Mouse (Mus musculus) stomach, postnatal 0 days (tissue): Measurements from ENCODE around the gene Rabep2. TPM values are rescaled to one million over a fixed set of nuclear protein-coding genes. Genes with fewer than 3 reads are reported as not detected.

Experiments
- ATAC-seq: fragments of 200-750 bp; cut with Nextera tagmentation; 2 replicates; pipeline ENCODE4 v1.8.0; 2017; ENCODE audit not compliant: low FRiP score, low TSS enrichment
- DNase-seq: peaks from one replicate; pipeline ENCODE4 v3.0.0-alpha.2; 2016; ENCODE audit warnings: low spot score
- H3K27ac ChIP-seq: fragments of 300-500 bp; sonication (generic); replicated peaks from 2 replicates; pipeline ENCODE4 v1.5.1; 2014; ENCODE audit warnings: mild to moderate bottlenecking, control low read depth
- H3K27me3 ChIP-seq: fragments of 300-500 bp; sonication (generic); 2 replicates; pipeline ENCODE4 v1.6.1; 2014; ENCODE audit warnings: low read length; ENCODE audit not compliant: control insufficient read depth, insufficient read depth
- H3K36me3 ChIP-seq: fragments of 300-500 bp; sonication (generic); 2 replicates; pipeline ENCODE4 v1.6.1; 2014; ENCODE audit warnings: low read length, mixed read lengths; ENCODE audit not compliant: control insufficient read depth, insufficient read depth
- H3K4me1 ChIP-seq: fragments of 300-500 bp; sonication (generic); replicated peaks from 2 replicates; pipeline ENCODE4 v1.6.1; 2014; ENCODE audit warnings: antibody characterized with exemption; ENCODE audit not compliant: control insufficient read depth, insufficient read depth
- H3K4me2 ChIP-seq: fragments of 300-500 bp; sonication (generic); replicated peaks from 2 replicates; pipeline ENCODE4 v1.6.1; 2014; ENCODE audit warnings: low read depth, mild to moderate bottlenecking, control low read depth, moderate library complexity
- H3K4me3 ChIP-seq: fragments of 300-500 bp; sonication (generic); 2 replicates; pipeline ENCODE4 v1.5.1; 2014; ENCODE audit warnings: low read depth, low read length, control low read depth
- H3K9ac ChIP-seq: fragments of 300-500 bp; sonication (generic); 2 replicates; pipeline ENCODE4 v1.6.1; 2014; ENCODE audit warnings: mild to moderate bottlenecking, low read length, control low read depth, mixed read lengths
- H3K9me3 ChIP-seq: fragments of 300-500 bp; sonication (generic); 2 replicates; pipeline ENCODE4 v1.6.1; 2016; ENCODE audit warnings: low read length; ENCODE audit not compliant: control insufficient read depth
- CTCF ChIP-seq: IDR thresholded peaks from 2 replicates; pipeline ENCODE4 v1.5.1; 2016; ENCODE audit warnings: antibody characterized with exemption, low read depth, mild to moderate bottlenecking, moderate library complexity
- EP300 ChIP-seq: optimal IDR thresholded peaks from 2 replicates; pipeline ENCODE3; 2016; ENCODE audit warnings: antibody characterized with exemption
- whole genome bisulfite sequencing: fragments of 180-500 bp; shearing (Covaris S2); extraction: QIAGEN DNeasy Blood & Tissue Kit; methylation state at CpG from one replicate; pipeline ENCODE4 v1.1.7; 2014; 5-methylcytosine and 5-hydroxymethylcytosine counted together
- polyA plus RNA-seq: library from polyadenylated mRNA; unstranded; fragments of >200 nt; fragmentation: Nextera tagmentation; extraction: Ambion mirVana; gene quantifications from 2 replicates; pipeline ENCODE4 v1.2.1, GENCODE M21; 2015

The Rabep2 gene
- polyA plus RNA-seq, 1 experiment from 2014 or later: 19.4 TPM

GRCm38 (mm10) chr7:126461626-126462025, 33.1 kb downstream of the Rabep2 start:
- H3K4me1 ChIP-seq: peaks cover 10% of the 10 kb centered on the region; the same call in 1 of the 2 replicates
- ATAC-seq (no peak), DNase-seq (no peak)
- H3K9ac ChIP-seq: no peak overlapping the region
- WGBS: 66% methylated on average over 3 of the region's 3 CpGs
- H3K4me2 ChIP-seq: no peak overlapping the region
- no peaks in the 10 kb centered on the region for H3K27me3 ChIP-seq
- TF ChIP-seq CTCF: no peak
- TF ChIP-seq EP300: no peak
- no peaks in the 10 kb centered on the region for H3K36me3 ChIP-seq
- no peak overlapping the region for H3K4me3 ChIP-seq
- H3K9me3 ChIP-seq: no peaks in the 10 kb centered on the region
- H3K27ac ChIP-seq: no peak overlapping the region

GRCm38 (mm10) chr7:126463004-126463403, 34.4 kb downstream of the Rabep2 start, which contains the start of gene Atp2a1:
Gene Atp2a1, minus strand, starts transcription at chr7:126463108.
- ATAC-seq: no peak
- Histone ChIP-seq H3K9me3 (no peaks in the 10 kb centered on the region), H3K4me2 (no peak within 1 kb of the TSS), H3K4me1 (peaks cover 10% of the 10 kb centered on the region; the same call in 1 of the 2 replicates), H3K27me3 (no peaks in the 10 kb centered on the region), H3K27ac (no peak within 1 kb of the TSS), H3K9ac (no peak within 1 kb of the TSS), H3K4me3 (no peak within 1 kb of the TSS), H3K36me3 (peaks cover 12% of the 10 kb centered on the region)
- TF ChIP-seq CTCF (no peak), EP300 (no peak)
- WGBS: 50% methylated on average over 5 of the region's 5 CpGs
- no peak for DNase-seq

GRCm38 (mm10) chr7:126463547-126463946, 35.0 kb downstream of the Rabep2 start:
- H3K9me3 ChIP-seq: no peaks in the 10 kb centered on the region
- ATAC-seq (no peak), DNase-seq (no peak)
- H3K27ac ChIP-seq: no peak overlapping the region
- TF ChIP-seq CTCF: no peak
- no peak for TF ChIP-seq EP300
- H3K36me3 ChIP-seq: peaks cover 12% of the 10 kb centered on the region
- H3K9ac ChIP-seq: no peak overlapping the region
- H3K4me3 ChIP-seq: no peak overlapping the region
- 64% methylated on average over 4 of the region's 4 CpGs for WGBS
- no peaks in the 10 kb centered on the region for H3K27me3 ChIP-seq
- H3K4me1 ChIP-seq: peaks cover 10% of the 10 kb centered on the region; the same call in 1 of the 2 replicates
- H3K4me2 ChIP-seq: no peak overlapping the region

GRCm38 (mm10) chr7:126464121-126464520, 35.6 kb downstream of the Rabep2 start:
- Histone ChIP-seq H3K4me3 (no peak overlapping the region), H3K9ac (no peak overlapping the region), H3K4me1 (peaks cover 10% of the 10 kb centered on the region; the same call in 1 of the 2 replicates), H3K27me3 (no peaks in the 10 kb centered on the region), H3K9me3 (no peaks in the 10 kb centered on the region), H3K4me2 (no peak overlapping the region), H3K27ac (no peak overlapping the region), H3K36me3 (peaks cover 14% of the 10 kb centered on the region)
- no peak for TF ChIP-seq CTCF
- no peak for TF ChIP-seq EP300
- WGBS: 55% methylated on average over 4 of the region's 4 CpGs
- ATAC-seq (no peak; the same call in 1 of the 2 replicates), DNase-seq (no peak)

GRCm38 (mm10) chr7:126464836-126465235, 36.3 kb downstream of the Rabep2 start:
- 32% methylated on average over 5 of the region's 5 CpGs for WGBS
- DNase-seq (no peak), ATAC-seq (peak; percentile 14; the same call in 1 of the 2 replicates)
- no peak overlapping the region for H3K4me3 ChIP-seq
- peaks cover 21% of the 10 kb centered on the region for H3K36me3 ChIP-seq
- TF ChIP-seq CTCF: no peak
- no peak for TF ChIP-seq EP300
- H3K9ac ChIP-seq: no peak overlapping the region
- H3K27ac ChIP-seq: peak overlapping the region; percentile 35; the same call in 1 of the 2 replicates
- H3K4me1 ChIP-seq: peaks cover 10% of the 10 kb centered on the region; the same call in 1 of the 2 replicates
- H3K4me2 ChIP-seq: no peak overlapping the region
- no peaks in the 10 kb centered on the region for H3K9me3 ChIP-seq
- no peaks in the 10 kb centered on the region for H3K27me3 ChIP-seq

- no peak overlapping the region for H3K4me3 ChIP-seq
- H3K36me3 ChIP-seq: peaks cover 22% of the 10 kb centered on the region
- peak overlapping the region; percentile 35; the same call in 1 of the 2 replicates for H3K27ac ChIP-seq
- 25% methylated on average over 7 of the region's 7 CpGs for WGBS
- H3K4me1 ChIP-seq: peaks cover 10% of the 10 kb centered on the region; the same call in 1 of the 2 replicates
- TF ChIP-seq EP300 (no peak), CTCF (no peak)
- no peaks in the 10 kb centered on the region for H3K9me3 ChIP-seq
- H3K4me2 ChIP-seq: no peak overlapping the region
- no peaks in the 10 kb centered on the region for H3K27me3 ChIP-seq
- DNase-seq: no peak
- no peak overlapping the region for H3K9ac ChIP-seq
- ATAC-seq: no peak
These were observed 36.9 kb downstream of the Rabep2 start for GRCm38 (mm10) chr7:126465246-126466030.
